Mouse (Mus musculus) bone marrow macrophage, adult 2 months (primary cell): ENCODE measurements around the gene Sult2b1. TPM values are rescaled to one million over a fixed set of nuclear protein-coding genes. Genes with fewer than 3 reads are reported as not detected.

Experiments used
- H3K27ac ChIP-seq: 2 replicates; pipeline ENCODE4 v1.5.1; 2012; ENCODE audit warnings: low read depth, low read length; ENCODE audit not compliant: insufficient read depth
- H3K4me1 ChIP-seq: 2 replicates; pipeline ENCODE4 v1.6.1; 2012; ENCODE audit warnings: low read length; ENCODE audit not compliant: control insufficient read depth, insufficient read depth
- H3K4me3 ChIP-seq: 2 replicates; pipeline ENCODE4 v1.5.1; 2012; ENCODE audit warnings: mild to moderate bottlenecking, low read length, moderate library complexity; ENCODE audit not compliant: insufficient read depth
- CTCF ChIP-seq: IDR thresholded peaks from 2 replicates; pipeline ENCODE4 v1.5.1; 2012; ENCODE audit warnings: low read depth, mild to moderate bottlenecking, low read length, moderate library complexity
- POLR2A ChIP-seq: IDR thresholded peaks from 2 replicates; pipeline ENCODE4 v1.6.1; 2012; ENCODE audit warnings: mild to moderate bottlenecking, low read depth, low read length, borderline replicate concordance
- polyA plus RNA-seq: library from polyadenylated mRNA; stranded (reverse); fragments of >200 nt; gene quantifications from 2 replicates; pipeline ENCODE4 v1.2.4, GENCODE M21; 2012; ENCODE audit not compliant: missing spikeins, insufficient read depth, insufficient read length

The Sult2b1 gene
- polyA plus RNA-seq, 1 experiment = 1.5 TPM

GRCm38 (mm10) chr7:45702316-45702715 lies 82.2 kb downstream of the Sult2b1 start:
- no peak overlapping the region for H3K27ac ChIP-seq
- TF ChIP-seq CTCF (no peak), POLR2A (no peak)
- peaks cover 6% of the 10 kb centered on the region for H3K4me1 ChIP-seq
- no peak overlapping the region for H3K4me3 ChIP-seq

GRCm38 (mm10) chr7:45701607-45702006 lies 82.9 kb downstream of the Sult2b1 start:
- no peak for TF ChIP-seq CTCF
- no peak for TF ChIP-seq POLR2A
- Histone ChIP-seq H3K4me1 (peaks cover 4% of the 10 kb centered on the region), H3K4me3 (no peak overlapping the region), H3K27ac (no peak overlapping the region)

GRCm38 (mm10) chr7:45701072-45701471 lies 83.4 kb downstream of the Sult2b1 start:
- H3K4me3 ChIP-seq = no peak overlapping the region
- no peak for TF ChIP-seq CTCF
- TF ChIP-seq POLR2A = no peak
- H3K4me1 ChIP-seq = peaks cover 4% of the 10 kb centered on the region
- H3K27ac ChIP-seq = no peak overlapping the region

GRCm38 (mm10) chr7:45700301-45701015 lies 84.0 kb downstream of the Sult2b1 start:
- peak overlapping the region; percentile 35 for H3K4me3 ChIP-seq
- H3K27ac ChIP-seq = no peak overlapping the region
- peaks cover 4% of the 10 kb centered on the region for H3K4me1 ChIP-seq
- TF ChIP-seq POLR2A (no peak), CTCF (no peak)

- Histone ChIP-seq H3K4me3 (peak within 1 kb of the TSS; percentile 35), H3K27ac (no peak within 1 kb of the TSS), H3K4me1 (peaks cover 4% of the 10 kb centered on the region)
- TF ChIP-seq POLR2A (no peak), CTCF (no peak)
These were observed 84.8 kb downstream of the Sult2b1 start, which contains the start of gene Car11 for GRCm38 (mm10) chr7:45699523-45700141. Car11 (plus strand) TSS chr7:45699843.

- no peaks in the 10 kb centered on the region for H3K4me1 ChIP-seq
- no peak overlapping the region for H3K4me3 ChIP-seq
- TF ChIP-seq CTCF = no peak
- no peak for TF ChIP-seq POLR2A
- no peak overlapping the region for H3K27ac ChIP-seq
These were observed 86.6 kb downstream of the Sult2b1 start for GRCm38 (mm10) chr7:45697894-45698293.

- TF ChIP-seq CTCF (no peak), POLR2A (no peak)
- Histone ChIP-seq H3K4me1 (no peaks in the 10 kb centered on the region), H3K27ac (no peak overlapping the region), H3K4me3 (no peak overlapping the region)
These were observed 89.4 kb downstream of the Sult2b1 start for GRCm38 (mm10) chr7:45695098-45695497.

GRCm38 (mm10) chr7:45693921-45694591 lies 90.4 kb downstream of the Sult2b1 start, which contains the start of gene Sec1:
Sec1 (minus strand) TSS chr7:45694402.
- no peak for TF ChIP-seq CTCF
- TF ChIP-seq POLR2A = no peak
- H3K4me3 ChIP-seq = no peak within 1 kb of the TSS
- peaks cover 3% of the 10 kb centered on the region; the same call in 1 of the 2 replicates for H3K4me1 ChIP-seq
- H3K27ac ChIP-seq = no peak within 1 kb of the TSS

GRCm38 (mm10) chr7:45692364-45692763 lies 92.1 kb downstream of the Sult2b1 start:
- Histone ChIP-seq H3K4me1 (peaks cover 3% of the 10 kb centered on the region; the same call in 1 of the 2 replicates), H3K27ac (no peak overlapping the region), H3K4me3 (no peak overlapping the region)
- TF ChIP-seq CTCF (no peak), POLR2A (no peak)
